ENCODE assay signal across 24 mouse cellular contexts in the genomic region with DNA sequence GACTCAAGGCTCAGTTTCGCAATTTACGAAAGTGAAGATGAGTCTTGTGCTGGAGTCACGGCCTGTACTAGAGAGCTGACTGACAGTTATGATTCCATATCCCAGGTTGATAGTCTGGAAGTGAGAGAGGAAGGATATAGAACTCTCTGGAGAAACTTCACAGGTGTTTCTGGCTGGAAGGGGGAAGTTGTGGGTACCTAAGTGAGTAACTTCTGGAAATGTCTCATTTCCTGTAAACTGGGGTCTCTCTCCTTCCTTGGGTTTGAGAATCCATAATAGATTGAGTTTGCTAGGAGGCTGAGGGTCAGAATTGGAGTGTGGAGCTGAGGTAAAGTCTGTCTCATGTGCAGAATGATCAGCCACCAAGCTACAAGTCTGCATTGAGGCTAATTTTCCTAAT. TPM values are rescaled to one million over a fixed set of nuclear protein-coding genes. Genes with fewer than 3 reads are reported as not detected.
A peak's percentile ranks its signal among the peaks of the same experiment; 100 is the strongest.
DNase-seq lines count a peak whose midpoint lies in the region; ATAC-seq and TF ChIP-seq lines count a peak whose summit lies in the region.
"Had no signal": no experiment of that assay in that cellular context is flagged by ENCODE, and none has a peak within 500 bp of the region (broad histone marks: within the 10 kb centered on the region; RNA-seq: fewer than 3 reads in every experiment).

No protein-coding gene starts in this region.

- H3K9ac ChIP-seq in CH12.LX (ENCODE audit: insufficient read depth, low read depth): no peak overlapping the region
- no peak overlapping the region for H3K9ac ChIP-seq in liver, embryonic 14.5 days (replicated peaks)
- H3K9ac ChIP-seq: forebrain, embryonic 15.5 days; heart, embryonic 13.5 days; hindbrain, embryonic 15.5 days had no signal

- peaks cover 0 to 3% of the 10 kb centered on the region in 2 experiments for H3K36me3 ChIP-seq in CH12.LX (replicated peaks in 1 of 2; ENCODE audit: control insufficient read depth in 1 of 2, insufficient read depth in 1 of 2, low read length in 1 of 2)
- peaks cover 35% of the 10 kb centered on the region for H3K36me3 ChIP-seq in liver, embryonic 14.5 days (replicated peaks; ENCODE audit: control insufficient read depth, insufficient read depth, low read depth)
- H3K36me3 ChIP-seq: forebrain, embryonic 15.5 days; hindbrain, embryonic 15.5 days had no signal

- DNase-seq in gastrocnemius, adult 2 months: no peak
- no peak for DNase-seq in gastrocnemius, postnatal 25 days
- DNase-seq in CH12.LX (ENCODE audit: extremely low read depth): no peak
- no peak for DNase-seq in liver, embryonic 14.5 days (ENCODE audit: low read depth in 3 of 3, low spot score in 3 of 3)
- no peak for DNase-seq in neural tube, embryonic 10.5 days (ENCODE audit: extremely low spot score, low spot score)
- DNase-seq in adrenal gland, postnatal 10 days: no peak
- DNase-seq: adrenal gland, postnatal 14 days; cerebellum, adult 2 months; cerebellum, postnatal 10 days; gastrocnemius, postnatal 14 days; heart, adult 11 months; heart, postnatal 36 days had no signal

- TF ChIP-seq EP300 in CH12.LX (IDR thresholded peaks at IDR 0.05; ENCODE audit: low read length): peak; percentile 78
- TF ChIP-seq EP300 in liver, embryonic 14.5 days (IDR thresholded peaks at IDR 0.05; ENCODE audit: low read depth): no peak

- in situ Hi-C loops in CH12.LX (cut with MboI; ENCODE audit: low pct_ligation_motif_present, low pct_unique_long_range_greater_than_20kb, low sequenced_read_pairs): no loop called here

- TF ChIP-seq RAD21 in CH12.LX (IDR thresholded peaks at IDR 0.05; ENCODE audit: low read depth, low read length): no peak

- H3K27me3 ChIP-seq in CH12.LX (replicated peaks): no peaks in the 10 kb centered on the region
- H3K27me3 ChIP-seq in liver, embryonic 14.5 days (ENCODE audit: control insufficient read depth, insufficient read depth, low read length): no peaks in the 10 kb centered on the region
- H3K27me3 ChIP-seq: forebrain, embryonic 15.5 days; hindbrain, embryonic 15.5 days had no signal

- ATAC-seq in liver, embryonic 14.5 days (ENCODE audit: insufficient read depth): no peak
- peak; percentile 7; the same call in 1 of the 2 replicates for ATAC-seq in megakaryocyte, adult 5-6 weeks (ENCODE audit: poor library complexity, severe bottlenecking)
- ATAC-seq: forebrain, embryonic 15.5 days; inflammation-experienced regulatory T-cells, adult 6 months had no signal

- no peaks in the 10 kb centered on the region for H3K79me2 ChIP-seq in CH12.LX (replicated peaks; ENCODE audit: control insufficient read depth, extremely low read depth, insufficient read depth, poor library complexity, severe bottlenecking)

- peaks cover 31 to 79% of the 10 kb centered on the region in 2 experiments for H3K4me1 ChIP-seq in CH12.LX (ENCODE audit: control insufficient read depth in 1 of 2, insufficient read depth in 2 of 2)
- H3K4me1 ChIP-seq in liver, embryonic 14.5 days (replicated peaks; ENCODE audit: control insufficient read depth in 2 of 2, insufficient read depth in 2 of 2, low read length in 1 of 2): peaks cover 45 to 65% of the 10 kb centered on the region in 2 experiments

- TF ChIP-seq CTCF in gastrocnemius, adult 2 months (IDR thresholded peaks at IDR 0.05): no peak
- TF ChIP-seq CTCF in CH12.LX (conservative IDR thresholded peaks at IDR 0.05 in 1 of 2, IDR thresholded peaks at IDR 0.05 in 1 of 2; ENCODE audit: low read depth in 2 of 2, low read length in 2 of 2): no peak
- no peak for TF ChIP-seq CTCF in liver, embryonic 14.5 days (IDR thresholded peaks at IDR 0.05; ENCODE audit: low read depth)

- no peak overlapping the region for H3K4me2 ChIP-seq in CH12.LX (ENCODE audit: insufficient read depth, low read depth, poor library complexity, severe bottlenecking)
- peak overlapping the region; percentile 61 for H3K4me2 ChIP-seq in liver, embryonic 14.5 days (ENCODE audit: low read depth)
- H3K4me2 ChIP-seq: forebrain, embryonic 15.5 days; heart, embryonic 13.5 days; hindbrain, embryonic 15.5 days had no signal

- peak overlapping the region; percentile 93 for H3K27ac ChIP-seq in gastrocnemius, adult 2 months
- H3K27ac ChIP-seq in CH12.LX (ENCODE audit: insufficient read depth, low read depth): no peak overlapping the region
- peak overlapping the region; percentile 72 for H3K27ac ChIP-seq in liver, embryonic 14.5 days
- H3K27ac ChIP-seq: embryonic facial prominence, embryonic 10.5 days; forebrain, embryonic 15.5 days; heart, embryonic 13.5 days; hindbrain, embryonic 15.5 days had no signal

- no peak for TF ChIP-seq POLR2A in CH12.LX (IDR thresholded peaks at IDR 0.05; ENCODE audit: low read depth, low read length)

- 86% methylated on average over 3 of the region's 3 CpGs for WGBS in liver, embryonic 14.5 days (ENCODE audit: insufficient replicate concordance)

- dilution Hi-C loops in CH12.LX (cut with MboI; ENCODE audit: extremely low pct_ligation_motif_present, extremely low pct_unique_long_range_greater_than_20kb, low sequenced_read_pairs): no loop called here

- no peaks in the 10 kb centered on the region for H3K9me3 ChIP-seq in CH12.LX (replicated peaks; ENCODE audit: low read length)
- no peaks in the 10 kb centered on the region for H3K9me3 ChIP-seq in liver, embryonic 14.5 days (ENCODE audit: control insufficient read depth, low read length)
- H3K9me3 ChIP-seq: embryonic facial prominence, embryonic 10.5 days; forebrain, embryonic 15.5 days; heart, embryonic 13.5 days; hindbrain, embryonic 15.5 days had no signal

- intact Hi-C loops in gastrocnemius, adult 2 months (cut with DNase I): no loop called here

- H3K4me3 ChIP-seq in gastrocnemius, adult 2 months: no peak overlapping the region
- H3K4me3 ChIP-seq in CH12.LX (replicated peaks in 1 of 3; ENCODE audit: low read depth in 2 of 3, low read length in 2 of 3, poor library complexity in 1 of 3): no peak overlapping the region
- no peak overlapping the region for H3K4me3 ChIP-seq in liver, embryonic 14.5 days (ENCODE audit: insufficient read depth in 1 of 2, low read depth in 2 of 2, low read length in 2 of 2)
- H3K4me3 ChIP-seq: embryonic facial prominence, embryonic 10.5 days; forebrain, embryonic 15.5 days; heart, embryonic 13.5 days; hindbrain, embryonic 15.5 days had no signal

TF ChIP-seq in CH12.LX, 34 proteins besides CTCF, POLR2A, EP300 and RAD21:
- TF ChIP-seq MAFK (IDR thresholded peaks at IDR 0.05; ENCODE audit: insufficient replicate concordance, low read length) (no peak), IRF4 (IDR thresholded peaks at IDR 0.05; ENCODE audit: low read depth, low read length) (peak; percentile 54; the same call in 1 of the 2 replicates)

RNA-seq across cellular contexts. Expression of a gene that starts 7.5 kb away (rescaled TPM):
- 10 to 100 TPM; 53.1 to 88.8 TPM for total RNA-seq in gastrocnemius, adult 2 months (2021)
- 10 to 100 TPM; 39.3 to 56.2 TPM for total RNA-seq in gastrocnemius, postnatal 25 days (2021)
- total RNA-seq in CH12.LX (2012; rRNA removed) (8.0 and 13.9 TPM in 2 replicates), CH12.LX (2014; rRNA removed) (5.0 and 5.5 TPM in 2 replicates)
- 13.7 and 15.5 TPM in 2 replicates for polyA plus RNA-seq in CH12.LX (2012; ENCODE audit: insufficient read length, low read depth)
- 21.5 and 30.2 TPM in 2 replicates for polyA plus RNA-seq in liver, embryonic 14.5 days (2012; rRNA removed)
- 13.4 and 14.5 TPM in 2 replicates for polyA plus RNA-seq in liver, embryonic 14.5 days (2014; fragmentation: Nextera tagmentation; extraction: Ambion mirVana)
- 7.5 and 11.1 TPM in 2 replicates for total RNA-seq in megakaryocyte, adult 5-6 weeks (2015)
- total RNA-seq in megakaryocyte, adult 5-6 weeks (2017): 23.5 and 26.1 TPM in 2 replicates
- 10 to 100 TPM; 24.4 to 33.4 TPM for total RNA-seq in adrenal gland, postnatal 10 days (2021)

RNA-seq across cellular contexts. Expression of a gene that starts 38.0 kb away (rescaled TPM):
- under 1 TPM; 0.31 to 0.42 TPM for total RNA-seq in gastrocnemius, adult 2 months (2021)
- under 1 TPM; 0.43 to 0.51 TPM for total RNA-seq in gastrocnemius, postnatal 25 days (2021)
- total RNA-seq in CH12.LX (2012; rRNA removed) (not detected in 2 replicates), CH12.LX (2014; rRNA removed) (not detected in 2 replicates)
- polyA plus RNA-seq in CH12.LX (2012; ENCODE audit: insufficient read length, low read depth): not detected in 2 replicates
- polyA plus RNA-seq in liver, embryonic 14.5 days (2012; rRNA removed): not detected in 2 replicates
- polyA plus RNA-seq in liver, embryonic 14.5 days (2014; fragmentation: Nextera tagmentation; extraction: Ambion mirVana): not detected in 2 replicates
- total RNA-seq in megakaryocyte, adult 5-6 weeks (2015): not detected in 2 replicates
- total RNA-seq in megakaryocyte, adult 5-6 weeks (2017): not detected in 2 replicates
- under 1 TPM; 0.33 to 0.39 TPM for total RNA-seq in adrenal gland, postnatal 10 days (2021)
- total RNA-seq: ES-E14 had no signal
- polyA plus RNA-seq: embryonic facial prominence, embryonic 10.5 days; embryonic facial prominence, embryonic 14.5 days; forebrain, embryonic 11.5 days; forebrain, embryonic 15.5 days; frontal cortex, adult 2 months; heart, embryonic 13.5 days; heart, postnatal 0 days; hindbrain, embryonic 11.5 days; inflammation-experienced regulatory T-cells, adult 6 months had no signal
